Mouse (Mus musculus) testis, adult 2 months (tissue): ENCODE data around the gene Sema4d.

Experiments used
- CTCF ChIP-seq: fragments of 200-500 bp; IDR thresholded peaks from 2 replicates; pipeline ENCODE4 v1.5.1; 2012; ENCODE audit warnings: low read depth, mild to moderate bottlenecking, inconsistent platforms, low read length, moderate library complexity; ENCODE audit not compliant: control insufficient read depth, insufficient read depth, insufficient replicate concordance
- POLR2A ChIP-seq: fragments of 200-500 bp; IDR thresholded peaks from 2 replicates; pipeline ENCODE4 v1.6.1; 2012; ENCODE audit warnings: low read depth, mild to moderate bottlenecking, inconsistent platforms, low read length, moderate library complexity; ENCODE audit not compliant: control insufficient read depth

DNA sequence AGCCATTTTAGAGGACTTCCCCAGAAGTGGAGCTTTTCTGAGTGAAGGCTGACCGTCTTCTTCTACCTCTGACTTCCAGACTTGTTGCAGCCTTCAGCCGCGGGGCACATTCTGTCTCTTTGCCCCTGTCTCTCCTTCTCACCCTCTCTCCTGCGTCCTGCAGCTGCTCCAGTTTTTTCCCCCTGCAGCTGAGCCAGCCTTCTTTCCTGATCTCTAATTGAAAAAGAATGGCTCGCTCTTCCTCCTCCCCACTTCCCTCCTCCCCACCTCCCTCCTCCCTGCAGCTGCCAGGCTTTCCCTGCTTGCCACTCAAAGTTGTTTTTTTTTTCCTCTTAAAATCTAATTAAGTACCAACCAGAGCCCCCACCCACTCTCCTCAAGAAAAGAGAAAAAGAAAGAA lies 48.6 kb upstream of the Sema4d start:
- no peak for TF ChIP-seq CTCF
- no peak for TF ChIP-seq POLR2A
